Mouse (Mus musculus) spleen, adult 2 months (tissue): ENCODE measurements around the gene Npsr1. TPM values are rescaled to one million over a fixed set of nuclear protein-coding genes. Genes with fewer than 3 reads are reported as not detected.

Experiments used
- DNase-seq, 2 experiments: peaks; one replicate each; pipeline versions ENCODE4 v3.0.0 to v3.0.0-alpha.2; 2012 to 2021; ENCODE audit warnings: low spot score in 2 of 2, low read depth in 1 of 2
- H3K27ac ChIP-seq: fragments of 200-500 bp; 2 replicates; pipeline ENCODE4 v1.5.1; 2012; ENCODE audit warnings: low read length, inconsistent platforms; ENCODE audit not compliant: insufficient read depth
- H3K27me3 ChIP-seq: fragments of 200-500 bp; 2 replicates; pipeline ENCODE4 v1.6.1; 2012; ENCODE audit warnings: mild to moderate bottlenecking, moderate library complexity, low read length, inconsistent platforms; ENCODE audit not compliant: control insufficient read depth, insufficient read depth
- H3K36me3 ChIP-seq: fragments of 200-500 bp; 2 replicates; pipeline ENCODE4 v1.6.1; 2012; ENCODE audit warnings: mild to moderate bottlenecking, low read length, inconsistent platforms; ENCODE audit not compliant: control insufficient read depth, insufficient read depth
- H3K4me1 ChIP-seq: fragments of 200-500 bp; 2 replicates; pipeline ENCODE4 v1.6.1; 2011; ENCODE audit warnings: inconsistent platforms; ENCODE audit not compliant: control insufficient read depth, insufficient read depth, insufficient read length
- H3K4me3 ChIP-seq: fragments of 200-500 bp; 2 replicates; pipeline ENCODE4 v1.5.1; 2011; ENCODE audit warnings: mild to moderate bottlenecking, inconsistent platforms; ENCODE audit not compliant: insufficient read depth, insufficient read length; ENCODE audit errors: extremely low read depth
- CTCF ChIP-seq: fragments of 200-500 bp; IDR thresholded peaks from 2 replicates; pipeline ENCODE4 v1.5.1; 2011; ENCODE audit warnings: mild to moderate bottlenecking, inconsistent platforms; ENCODE audit not compliant: insufficient read depth, insufficient read length, insufficient replicate concordance; ENCODE audit errors: extremely low read depth
- POLR2A ChIP-seq: fragments of 200-500 bp; IDR thresholded peaks from 2 replicates; pipeline ENCODE4 v1.6.1; 2011; ENCODE audit warnings: low read depth, low read length, inconsistent platforms
- WGBS: fragments of 180-500 bp; shearing (Covaris S2); methylation state at CpG from one replicate; pipeline ENCODE4 v1.1.7; 2018; 5-methylcytosine and 5-hydroxymethylcytosine counted together
- polyA plus RNA-seq: library from polyadenylated mRNA; depleted of rRNA; stranded (reverse); fragments of >200 nt; gene quantifications from 2 replicates; pipeline ENCODE4 v1.2.3, GENCODE M21; 2012

Gene Npsr1
- polyA plus RNA-seq, 1 experiment: not detected

GRCm38 (mm10) chr9:24306990-24307389 lies 209.2 kb downstream of the Npsr1 start:
- H3K36me3 ChIP-seq: no peaks in the 10 kb centered on the region
- H3K4me1 ChIP-seq: no peaks in the 10 kb centered on the region
- no peaks in the 10 kb centered on the region for H3K27me3 ChIP-seq
- WGBS: 76% methylated on average over 5 of the region's 5 CpGs
- no peak overlapping the region for H3K4me3 ChIP-seq
- H3K27ac ChIP-seq: no peak overlapping the region
- no peak for DNase-seq
- no peak for TF ChIP-seq CTCF
- TF ChIP-seq POLR2A: no peak

DNA sequence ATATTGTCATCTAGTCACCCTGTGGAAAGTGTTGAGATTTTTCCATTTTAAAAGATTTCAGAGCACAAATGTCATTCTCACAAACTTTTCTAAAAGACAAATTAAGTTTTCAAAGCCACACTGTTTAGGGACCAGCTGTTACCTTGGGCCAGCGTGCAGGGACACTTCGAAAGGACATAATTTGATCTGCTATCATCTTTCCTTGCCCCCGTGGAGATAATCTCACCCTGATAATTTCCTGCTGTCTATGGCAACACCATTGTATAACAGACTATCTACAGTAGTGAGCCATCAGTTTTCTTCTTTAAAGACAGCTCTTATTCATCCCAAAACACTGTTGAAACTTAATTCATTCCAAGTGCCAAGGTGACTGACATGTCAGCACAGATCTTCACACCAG lies 209.6 kb downstream of the Npsr1 start:
- Histone ChIP-seq H3K4me3 (no peak overlapping the region), H3K4me1 (no peaks in the 10 kb centered on the region), H3K36me3 (no peaks in the 10 kb centered on the region), H3K27ac (no peak overlapping the region), H3K27me3 (no peaks in the 10 kb centered on the region)
- 79% methylated on average over 3 of the region's 3 CpGs for WGBS
- no peak for DNase-seq
- TF ChIP-seq CTCF (no peak), POLR2A (no peak)

GRCm38 (mm10) chr9:24315835-24316234 lies 218.0 kb downstream of the Npsr1 start:
- no peak overlapping the region for H3K4me3 ChIP-seq
- H3K27ac ChIP-seq: no peak overlapping the region
- no peaks in the 10 kb centered on the region for H3K4me1 ChIP-seq
- no peak for DNase-seq
- H3K27me3 ChIP-seq: no peaks in the 10 kb centered on the region
- no peaks in the 10 kb centered on the region for H3K36me3 ChIP-seq
- TF ChIP-seq POLR2A: no peak
- TF ChIP-seq CTCF: no peak
- 94% methylated on average over 2 of the region's 2 CpGs for WGBS

- DNase-seq: peak in 1 of 2 experiments; percentile 36
- H3K4me1 ChIP-seq: no peaks in the 10 kb centered on the region
- WGBS: 32% methylated on average over 2 of the region's 2 CpGs
- no peaks in the 10 kb centered on the region for H3K36me3 ChIP-seq
- TF ChIP-seq POLR2A (no peak), CTCF (no peak)
- H3K4me3 ChIP-seq: no peak overlapping the region
- no peaks in the 10 kb centered on the region for H3K27me3 ChIP-seq
- no peak overlapping the region for H3K27ac ChIP-seq
These were observed 233.9 kb downstream of the Npsr1 start for GRCm38 (mm10) chr9:24331661-24332060.

- H3K4me1 ChIP-seq: no peaks in the 10 kb centered on the region
- H3K36me3 ChIP-seq: no peaks in the 10 kb centered on the region
- 63% methylated on average over 3 of the region's 3 CpGs for WGBS
- H3K27me3 ChIP-seq: no peaks in the 10 kb centered on the region
- TF ChIP-seq CTCF: no peak
- TF ChIP-seq POLR2A: no peak
- H3K4me3 ChIP-seq: no peak overlapping the region
- no peak for DNase-seq
- H3K27ac ChIP-seq: no peak overlapping the region
These were observed 243.5 kb downstream of the Npsr1 start for GRCm38 (mm10) chr9:24341321-24341720.

- H3K4me1 ChIP-seq: no peaks in the 10 kb centered on the region
- H3K27me3 ChIP-seq: no peaks in the 10 kb centered on the region
- no peaks in the 10 kb centered on the region for H3K36me3 ChIP-seq
- DNase-seq: no peak
- TF ChIP-seq POLR2A (no peak), CTCF (no peak)
- H3K4me3 ChIP-seq: no peak overlapping the region
- 40% methylated on average over 1 of the region's 1 CpGs for whole genome bisulfite sequencing
- H3K27ac ChIP-seq: no peak overlapping the region
These were observed 249.2 kb downstream of the Npsr1 start for GRCm38 (mm10) chr9:24347011-24347410.

GRCm38 (mm10) chr9:24349510-24349909 lies 251.7 kb downstream of the Npsr1 start:
- H3K4me3 ChIP-seq: no peak overlapping the region
- no peak for DNase-seq
- H3K4me1 ChIP-seq: no peaks in the 10 kb centered on the region
- no peak overlapping the region for H3K27ac ChIP-seq
- TF ChIP-seq POLR2A (no peak), CTCF (no peak)
- 58% methylated on average over 2 of the region's 2 CpGs for WGBS
- H3K27me3 ChIP-seq: no peaks in the 10 kb centered on the region
- no peaks in the 10 kb centered on the region for H3K36me3 ChIP-seq

GRCm38 (mm10) chr9:24351402-24351801 lies 253.6 kb downstream of the Npsr1 start:
- no peaks in the 10 kb centered on the region for H3K4me1 ChIP-seq
- 84% methylated on average over 3 of the region's 3 CpGs for WGBS
- TF ChIP-seq POLR2A: no peak
- TF ChIP-seq CTCF: no peak
- H3K27ac ChIP-seq: no peak overlapping the region
- no peaks in the 10 kb centered on the region for H3K27me3 ChIP-seq
- no peak for DNase-seq
- no peak overlapping the region for H3K4me3 ChIP-seq
- no peaks in the 10 kb centered on the region for H3K36me3 ChIP-seq
